Mouse (Mus musculus) spleen, embryonic (tissue): ENCODE measurements around the gene Atxn10.

Source experiments
- CTCF ChIA-PET: fragments of 350-600 bp; sonication (Branson Sonifier 250); formaldehyde crosslinking; loops from one replicate; lab custom pipeline; 2022; lab: Charles Lee

The Atxn10 gene

GRCm38 (mm10) chr15:85466456-85467067, 130.5 kb downstream of the Atxn10 start:
- CTCF ChIA-PET, result interaction anchor here (0.7 kb wide), 1 partner anchor 12 kb away, joined by 11 read pairs; no protein-coding TSS in a partner anchor

- CTCF ChIA-PET, result no interaction called here
Measured at GRCm38 (mm10) chr15:85469401-85469800, 133.4 kb downstream of the Atxn10 start.

GRCm38 (mm10) chr15:85474697-85475096, 138.7 kb downstream of the Atxn10 start:
- CTCF ChIA-PET, result no interaction called here

- CTCF ChIA-PET, result interaction anchor here (0.5 kb wide), 1 partner anchor 10 kb away, joined by 4 read pairs; no protein-coding TSS in a partner anchor
Measured at GRCm38 (mm10) chr15:85477584-85477983, 141.5 kb downstream of the Atxn10 start.

GRCm38 (mm10) chr15:85479365-85479764, 143.3 kb downstream of the Atxn10 start:
- CTCF ChIA-PET, result no interaction called here

GRCm38 (mm10) chr15:85479919-85480318, 143.9 kb downstream of the Atxn10 start:
- CTCF ChIA-PET, result no interaction called here

- CTCF ChIA-PET, result interaction anchor here (0.6 kb wide), 1 partner anchor 9 kb away, joined by 3 read pairs; no protein-coding TSS in a partner anchor
Measured at GRCm38 (mm10) chr15:85480630-85481029, 144.6 kb downstream of the Atxn10 start.

GRCm38 (mm10) chr15:85488900-85489299, 152.9 kb downstream of the Atxn10 start:
- CTCF ChIA-PET, result interaction anchor here (0.7 kb wide), 1 partner anchor 17 kb away, joined by 13 read pairs; no protein-coding TSS in a partner anchor

- CTCF ChIA-PET, result interaction anchor here (0.6 kb wide), 1 partner anchor 9 kb away, joined by 3 read pairs; no protein-coding TSS in a partner anchor
Measured at GRCm38 (mm10) chr15:85489751-85490150, 153.7 kb downstream of the Atxn10 start.

- CTCF ChIA-PET, result no interaction called here
Measured at GRCm38 (mm10) chr15:85494163-85494621, 158.1 kb downstream of the Atxn10 start.

GRCm38 (mm10) chr15:85497548-85497947, 161.5 kb downstream of the Atxn10 start:
- CTCF ChIA-PET, result no interaction called here

GRCm38 (mm10) chr15:85497981-85498475, 162.0 kb downstream of the Atxn10 start:
- CTCF ChIA-PET, result no interaction called here

GRCm38 (mm10) chr15:85500267-85500666, 164.2 kb downstream of the Atxn10 start:
- CTCF ChIA-PET, result no interaction called here

- CTCF ChIA-PET, result no interaction called here
Measured at GRCm38 (mm10) chr15:85503127-85503526, 167.1 kb downstream of the Atxn10 start, which contains the start of gene 7530416G11Rik. 7530416G11Rik (minus strand) TSS chr15:85503227.

- CTCF ChIA-PET, result no interaction called here
Measured at GRCm38 (mm10) chr15:85505118-85505925, 169.3 kb downstream of the Atxn10 start.

- CTCF ChIA-PET, result no interaction called here
Measured at GRCm38 (mm10) chr15:85506680-85507079, 170.6 kb downstream of the Atxn10 start.

GRCm38 (mm10) chr15:85507370-85508014, 171.4 kb downstream of the Atxn10 start:
- CTCF ChIA-PET, result no interaction called here
